Comparison of ENCODE assay signal across 20 mouse cellular contexts in the genomic region with DNA sequence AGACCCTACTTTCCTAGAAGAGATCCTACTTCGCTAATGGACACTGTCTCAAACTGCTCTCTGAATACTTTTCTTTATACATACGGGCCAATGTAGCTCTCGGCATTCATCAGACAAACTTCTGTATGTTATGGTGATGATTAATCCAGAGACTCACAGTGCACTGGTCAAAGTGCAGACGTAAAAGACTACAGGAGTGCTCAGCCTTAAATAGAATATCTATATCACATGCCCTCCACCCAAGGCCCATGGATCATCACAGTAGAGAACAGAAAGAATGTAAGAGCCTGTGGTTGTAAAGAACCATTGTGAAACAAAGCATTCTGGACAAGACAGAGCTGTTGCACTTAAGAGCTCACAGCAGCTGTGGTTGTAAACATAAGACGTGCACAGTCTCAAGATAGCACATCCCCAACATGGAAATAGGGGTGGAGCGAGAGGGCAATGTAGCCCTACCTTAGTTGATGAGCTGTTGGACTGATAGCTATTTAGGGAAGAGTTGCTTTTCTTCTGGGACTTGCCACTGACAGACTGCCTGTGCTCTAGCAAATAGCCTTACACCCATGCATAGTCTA.
DNase-seq lines count a peak whose midpoint lies in the region; ATAC-seq and TF ChIP-seq lines count a peak whose summit lies in the region.
"Had no signal": no experiment of that assay in that cellular context is flagged by ENCODE, and none has a peak within 500 bp of the region (broad histone marks: within the 10 kb centered on the region; RNA-seq: fewer than 3 reads in every experiment).

No protein-coding gene starts in this region.

- intact Hi-C loops in heart, postnatal 10 days (cut with DNase I): no loop called here

- 52% methylated on average over 6 of the region's 6 CpGs for WGBS in heart, embryonic 13.5 days
- WGBS in lung, embryonic 14.5 days: 54% methylated on average over 6 of the region's 6 CpGs
- WGBS in intestine, embryonic 16.5 days: 49% methylated on average over 6 of the region's 6 CpGs

- H3K27me3 ChIP-seq in heart, embryonic 13.5 days (replicated peaks): no peaks in the 10 kb centered on the region
- H3K27me3 ChIP-seq in lung, embryonic 14.5 days (ENCODE audit: insufficient read depth, low read length): no peaks in the 10 kb centered on the region
- no peaks in the 10 kb centered on the region for H3K27me3 ChIP-seq in intestine, embryonic 16.5 days (replicated peaks; ENCODE audit: control insufficient read depth, insufficient read depth, low read length)
- H3K27me3 ChIP-seq: CH12.LX; forebrain, embryonic 13.5 days; hindbrain, embryonic 12.5 days; Patski had no signal

- H3K4me2 ChIP-seq in heart, embryonic 13.5 days: no peak overlapping the region
- H3K4me2 ChIP-seq in lung, embryonic 14.5 days: no peak overlapping the region
- peak overlapping the region; percentile 3; the same call in 1 of the 2 replicates for H3K4me2 ChIP-seq in intestine, embryonic 16.5 days (ENCODE audit: low read depth, low read length)
- H3K4me2 ChIP-seq: forebrain, embryonic 13.5 days; hindbrain, embryonic 12.5 days had no signal

- no peak overlapping the region for H3K4me3 ChIP-seq in heart, embryonic 13.5 days
- no peak overlapping the region for H3K4me3 ChIP-seq in lung, embryonic 14.5 days (ENCODE audit: low read depth, low read length)
- H3K4me3 ChIP-seq in intestine, embryonic 16.5 days (ENCODE audit: low read length): no peak overlapping the region
- H3K4me3 ChIP-seq: embryonic facial prominence, embryonic 10.5 days; forebrain, embryonic 13.5 days; hindbrain, embryonic 12.5 days had no signal

- no peak overlapping the region for H3K9ac ChIP-seq in heart, embryonic 13.5 days
- no peak overlapping the region for H3K9ac ChIP-seq in lung, embryonic 14.5 days
- no peak overlapping the region for H3K9ac ChIP-seq in intestine, embryonic 16.5 days (ENCODE audit: low read depth, low read length)
- H3K9ac ChIP-seq: forebrain, embryonic 13.5 days; forebrain, postnatal 0 days; hindbrain, embryonic 12.5 days had no signal

- H3K36me3 ChIP-seq in heart, embryonic 13.5 days: peaks cover 4% of the 10 kb centered on the region
- H3K36me3 ChIP-seq in lung, embryonic 14.5 days (ENCODE audit: insufficient read depth): no peaks in the 10 kb centered on the region
- no peaks in the 10 kb centered on the region for H3K36me3 ChIP-seq in intestine, embryonic 16.5 days (ENCODE audit: control insufficient read depth, insufficient read depth, low read length)
- H3K36me3 ChIP-seq: embryonic facial prominence, embryonic 10.5 days; hindbrain, embryonic 12.5 days had no signal

- H3K4me1 ChIP-seq in heart, embryonic 13.5 days: peaks cover 15% of the 10 kb centered on the region
- H3K4me1 ChIP-seq in lung, embryonic 14.5 days (ENCODE audit: insufficient read depth): no peaks in the 10 kb centered on the region
- H3K4me1 ChIP-seq in intestine, embryonic 16.5 days (ENCODE audit: control insufficient read depth, insufficient read depth, low read length): no peaks in the 10 kb centered on the region
- H3K4me1 ChIP-seq: embryonic facial prominence, embryonic 10.5 days had no signal

- peak overlapping the region; percentile 63 for H3K27ac ChIP-seq in heart, embryonic 13.5 days (replicated peaks)
- H3K27ac ChIP-seq in lung, embryonic 14.5 days (ENCODE audit: low read depth): no peak overlapping the region
- H3K27ac ChIP-seq in intestine, embryonic 16.5 days (ENCODE audit: low read length): peak overlapping the region; percentile 29; the same call in 1 of the 2 replicates
- H3K27ac ChIP-seq: embryonic facial prominence, embryonic 10.5 days; forebrain, embryonic 13.5 days; hindbrain, embryonic 12.5 days had no signal

- TF ChIP-seq CTCF in lung, embryonic 14.5 days (IDR thresholded peaks at IDR 0.05; ENCODE audit: low read depth): no peak

- no peak for DNase-seq in heart, postnatal 10 days
- peak; percentile 42 for DNase-seq in lung, embryonic 14.5 days
- no peak for DNase-seq in lung, adult 18-20 months
- no peak for DNase-seq in adrenal gland, postnatal 4 days (ENCODE audit: low spot score in 2 of 2)
- DNase-seq: adrenal gland, postnatal 14 days; cerebellum, adult 18-20 months; cerebellum, adult 9-11 months; forebrain, postnatal 0 days; gastrocnemius, postnatal 14 days; heart, postnatal 4 days had no signal

- H3K9me3 ChIP-seq in heart, embryonic 13.5 days: peaks cover 13% of the 10 kb centered on the region
- H3K9me3 ChIP-seq in lung, embryonic 14.5 days (ENCODE audit: low read depth, low read length): peaks cover 5% of the 10 kb centered on the region; the same call in 1 of the 2 replicates
- H3K9me3 ChIP-seq in intestine, embryonic 16.5 days (ENCODE audit: control insufficient read depth, low read length): peaks cover 8% of the 10 kb centered on the region

- no peak for ATAC-seq in heart, embryonic 13.5 days (ENCODE audit: extremely low read depth, insufficient number of reproducible peaks, low FRiP score, low TSS enrichment)
- 0 out of 2 replicates have a peak, but pooled peaks have one; percentile 22 for ATAC-seq in lung, embryonic 14.5 days (ENCODE audit: insufficient read depth)
- ATAC-seq in intestine, embryonic 16.5 days: peak; percentile 94
- ATAC-seq: activated CD4-positive, CD25-positive, alpha-beta regulatory T cell, adult 4 months; forebrain, embryonic 13.5 days; forebrain, postnatal 0 days; hindbrain, embryonic 16.5 days; inflammation-experienced regulatory T-cells, adult 6 months; Patski had no signal
